Mouse (Mus musculus) hindbrain, embryonic 12.5 days (tissue): ENCODE results near the gene Ift27. TPM values are rescaled to one million over a fixed set of nuclear protein-coding genes. Genes with fewer than 3 reads are reported as not detected.

Experiments
- ATAC-seq: fragments of 200-750 bp; cut with Nextera tagmentation; 2 replicates; pipeline ENCODE4 v1.8.0; 2017; ENCODE audit warnings: moderate TSS enrichment; ENCODE audit not compliant: low FRiP score
- H3K27ac ChIP-seq: fragments of 300-500 bp; sonication (generic); 2 replicates; pipeline ENCODE4 v1.5.1; 2016; ENCODE audit warnings: mild to moderate bottlenecking
- H3K27me3 ChIP-seq: fragments of 300-500 bp; sonication (generic); 2 replicates; pipeline ENCODE4 v1.6.1; 2016; ENCODE audit warnings: mild to moderate bottlenecking
- H3K36me3 ChIP-seq: fragments of 300-500 bp; sonication (generic); 2 replicates; pipeline ENCODE4 v1.6.1; 2016; ENCODE audit warnings: mild to moderate bottlenecking
- H3K4me1 ChIP-seq: fragments of 300-500 bp; sonication (generic); 2 replicates; pipeline ENCODE4 v1.6.1; 2016
- H3K4me2 ChIP-seq: fragments of 300-500 bp; sonication (generic); replicated peaks from 2 replicates; pipeline ENCODE4 v1.6.1; 2016; ENCODE audit warnings: mild to moderate bottlenecking
- H3K4me3 ChIP-seq: fragments of 300-500 bp; sonication (generic); 2 replicates; pipeline ENCODE4 v1.5.1; 2016; ENCODE audit warnings: mild to moderate bottlenecking
- H3K9ac ChIP-seq: fragments of 300-500 bp; sonication (generic); 2 replicates; pipeline ENCODE4 v1.6.1; 2016; ENCODE audit warnings: mild to moderate bottlenecking, moderate library complexity
- H3K9me3 ChIP-seq: fragments of 300-500 bp; sonication (generic); replicated peaks from 2 replicates; pipeline ENCODE4 v1.6.1; 2016; ENCODE audit warnings: mild to moderate bottlenecking
- WGBS: fragments of 180-500 bp; shearing (Covaris S2); methylation state at CpG from one replicate; pipeline ENCODE4 v1.1.7; 2016; 5-methylcytosine and 5-hydroxymethylcytosine counted together
- polyA plus RNA-seq: library from polyadenylated mRNA; unstranded; fragments of >200 nt; fragmentation: Nextera tagmentation; extraction: Ambion mirVana; gene quantifications from 2 replicates; pipeline ENCODE4 v1.2.1, GENCODE M21; 2016

The Ift27 gene
- polyA plus RNA-seq, 1 experiment from 2014 or later, result 99.9 TPM

- H3K27ac ChIP-seq, result no peak overlapping the region
- H3K4me1 ChIP-seq, result peaks cover 24% of the 10 kb centered on the region
- WGBS, result 92% methylated on average over 15 of the region's 15 CpGs
- peaks cover 21% of the 10 kb centered on the region for H3K36me3 ChIP-seq
- no peaks in the 10 kb centered on the region for H3K27me3 ChIP-seq
- no peaks in the 10 kb centered on the region for H3K9me3 ChIP-seq
- H3K4me2 ChIP-seq, result no peak overlapping the region
- no peak for ATAC-seq
- H3K4me3 ChIP-seq, result no peak overlapping the region
- H3K9ac ChIP-seq, result no peak overlapping the region
Measured at GRCm38 (mm10) chr15:78170708-78171107, 3.2 kb downstream of the Ift27 start.

GRCm38 (mm10) chr15:78169566-78169965 lies 4.3 kb downstream of the Ift27 start:
- Histone ChIP-seq H3K27me3 (no peaks in the 10 kb centered on the region), H3K9me3 (no peaks in the 10 kb centered on the region), H3K27ac (no peak overlapping the region), H3K36me3 (peaks cover 24% of the 10 kb centered on the region), H3K4me1 (peaks cover 18% of the 10 kb centered on the region), H3K4me2 (no peak overlapping the region), H3K9ac (0 out of 2 replicates have a peak overlapping the region, but pooled peaks have one; percentile 8), H3K4me3 (no peak overlapping the region)
- ATAC-seq, result no peak
- 86% methylated on average over 11 of the region's 11 CpGs for WGBS

- Histone ChIP-seq H3K9me3 (no peaks in the 10 kb centered on the region), H3K36me3 (peaks cover 40% of the 10 kb centered on the region)
- ATAC-seq, result no peak
Measured at GRCm38 (mm10) chr15:78165292-78165691, 8.6 kb downstream of the Ift27 start.

DNA sequence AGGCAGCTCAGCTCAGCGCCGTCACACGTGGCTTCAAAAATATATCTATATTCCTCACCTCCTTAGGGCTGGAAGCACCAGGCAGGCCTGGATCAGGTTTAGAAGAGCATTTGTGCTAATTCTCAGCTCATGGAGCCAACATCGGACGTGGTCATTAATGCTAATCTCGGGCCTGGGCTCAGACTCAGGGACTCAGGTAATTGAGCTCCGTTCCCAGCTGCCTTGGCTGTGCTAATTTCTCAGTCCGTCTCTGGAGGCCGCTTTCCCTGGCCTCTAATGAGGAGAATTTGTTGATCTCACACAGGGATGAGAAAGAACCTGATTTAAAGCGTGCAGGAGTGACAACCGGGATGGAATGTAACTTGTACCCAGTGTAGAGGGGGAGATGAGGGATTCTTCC lies 9.4 kb downstream of the Ift27 start:
- H3K27me3 ChIP-seq, result no peaks in the 10 kb centered on the region
- peaks cover 40% of the 10 kb centered on the region for H3K36me3 ChIP-seq
- no peaks in the 10 kb centered on the region for H3K9me3 ChIP-seq
- H3K9ac ChIP-seq, result no peak overlapping the region
- H3K27ac ChIP-seq, result peak overlapping the region; percentile 31; the same call in 1 of the 2 replicates
- ATAC-seq, result no peak
- no peak overlapping the region for H3K4me2 ChIP-seq
- no peak overlapping the region for H3K4me3 ChIP-seq
- peaks cover 9% of the 10 kb centered on the region; the same call in 1 of the 2 replicates for H3K4me1 ChIP-seq
- 79% methylated on average over 11 of the region's 11 CpGs for WGBS

More at GRCm38 (mm10) chr15:78165292-78165691, 8.6 kb downstream of the Ift27 start:
- no peak overlapping the region for H3K4me2 ChIP-seq
- 92% methylated on average over 4 of the region's 4 CpGs for WGBS
- no peak overlapping the region for H3K27ac ChIP-seq
- peaks cover 9% of the 10 kb centered on the region; the same call in 1 of the 2 replicates for H3K4me1 ChIP-seq
- no peaks in the 10 kb centered on the region for H3K27me3 ChIP-seq
- no peak overlapping the region for H3K9ac ChIP-seq
- no peak overlapping the region for H3K4me3 ChIP-seq

GRCm38 (mm10) chr15:78161946-78162345 lies 12.0 kb downstream of the Ift27 start:
- Histone ChIP-seq H3K4me1 (peaks cover 9% of the 10 kb centered on the region; the same call in 1 of the 2 replicates), H3K9ac (no peak overlapping the region), H3K4me3 (no peak overlapping the region), H3K4me2 (no peak overlapping the region), H3K9me3 (no peaks in the 10 kb centered on the region), H3K27ac (no peak overlapping the region), H3K36me3 (peaks cover 39% of the 10 kb centered on the region), H3K27me3 (no peaks in the 10 kb centered on the region)
- 83% methylated on average over 9 of the region's 9 CpGs for WGBS
- ATAC-seq, result no peak

- H3K9ac ChIP-seq, result no peak overlapping the region
- no peaks in the 10 kb centered on the region for H3K27me3 ChIP-seq
- no peaks in the 10 kb centered on the region for H3K9me3 ChIP-seq
- WGBS, result 89% methylated on average over 5 of the region's 5 CpGs
- no peak overlapping the region for H3K4me3 ChIP-seq
- peaks cover 20% of the 10 kb centered on the region for H3K36me3 ChIP-seq
- no peak overlapping the region for H3K27ac ChIP-seq
- H3K4me1 ChIP-seq, result peaks cover 10% of the 10 kb centered on the region
- no peak overlapping the region for H3K4me2 ChIP-seq
- ATAC-seq, result no peak
Measured at GRCm38 (mm10) chr15:78158335-78158734, 15.6 kb downstream of the Ift27 start.

GRCm38 (mm10) chr15:78157824-78158223 lies 16.1 kb downstream of the Ift27 start:
- no peak overlapping the region for H3K4me2 ChIP-seq
- 76% methylated on average over 4 of the region's 4 CpGs for WGBS

DNA sequence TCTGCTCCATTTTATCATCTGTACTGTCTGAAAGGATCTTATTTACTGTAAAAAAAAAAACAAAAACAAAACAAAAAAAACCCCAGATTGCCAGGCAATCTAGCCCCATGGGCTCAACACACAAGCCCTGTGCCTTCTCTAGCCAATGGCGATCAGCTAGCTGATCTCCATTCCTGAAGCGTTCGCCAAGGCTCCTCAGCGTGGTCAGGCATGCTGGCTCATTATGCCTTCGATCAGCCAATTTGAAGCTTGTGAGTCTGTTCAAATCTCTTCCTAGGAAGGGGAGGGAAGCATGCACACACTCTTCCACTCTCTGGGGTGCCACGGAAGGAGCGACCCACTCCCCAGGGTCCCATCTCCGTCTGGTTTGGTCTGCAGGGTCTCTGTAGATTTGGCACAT lies 16.6 kb downstream of the Ift27 start:
- Histone ChIP-seq H3K9me3 (no peaks in the 10 kb centered on the region), H3K4me2 (no peak overlapping the region)
- WGBS, result 79% methylated on average over 8 of the region's 8 CpGs

More at GRCm38 (mm10) chr15:78157824-78158223, 16.1 kb downstream of the Ift27 start:
- Histone ChIP-seq H3K27me3 (no peaks in the 10 kb centered on the region), H3K4me3 (no peak overlapping the region), H3K9ac (no peak overlapping the region), H3K27ac (no peak overlapping the region), H3K9me3 (no peaks in the 10 kb centered on the region), H3K4me1 (peaks cover 15% of the 10 kb centered on the region), H3K36me3 (peaks cover 16% of the 10 kb centered on the region)
- no peak for ATAC-seq

GRCm38 (mm10) chr15:78155421-78155820 lies 18.5 kb downstream of the Ift27 start:
- Histone ChIP-seq H3K27ac (no peak overlapping the region), H3K27me3 (no peaks in the 10 kb centered on the region), H3K36me3 (0 out of 2 replicates have a peak, but pooled peaks cover 7% of the 10 kb centered on the region), H3K9ac (no peak overlapping the region), H3K4me2 (no peak overlapping the region), H3K4me3 (no peak overlapping the region), H3K9me3 (no peaks in the 10 kb centered on the region), H3K4me1 (peaks cover 10% of the 10 kb centered on the region; the same call in 1 of the 2 replicates)
- WGBS, result 89% methylated on average over 6 of the region's 6 CpGs
- ATAC-seq, result no peak

More for the DNA sequence above, 16.6 kb downstream of the Ift27 start:
- peaks cover 16% of the 10 kb centered on the region for H3K4me1 ChIP-seq
- no peak overlapping the region for H3K9ac ChIP-seq
- no peaks in the 10 kb centered on the region for H3K27me3 ChIP-seq
- H3K27ac ChIP-seq, result no peak overlapping the region
- ATAC-seq, result no peak
- peaks cover 13% of the 10 kb centered on the region; the same call in 1 of the 2 replicates for H3K36me3 ChIP-seq
- H3K4me3 ChIP-seq, result no peak overlapping the region

- 41% methylated on average over 11 of the region's 11 CpGs for WGBS
- no peak for ATAC-seq
- Histone ChIP-seq H3K4me3 (no peak overlapping the region), H3K27ac (no peak overlapping the region), H3K9me3 (no peaks in the 10 kb centered on the region), H3K4me1 (peaks cover 10% of the 10 kb centered on the region; the same call in 1 of the 2 replicates), H3K36me3 (no peaks in the 10 kb centered on the region), H3K9ac (no peak overlapping the region), H3K27me3 (no peaks in the 10 kb centered on the region; the same call in 1 of the 2 replicates), H3K4me2 (no peak overlapping the region)
Measured at GRCm38 (mm10) chr15:78153045-78153775, 20.7 kb downstream of the Ift27 start.

GRCm38 (mm10) chr15:78148565-78148964 lies 25.3 kb downstream of the Ift27 start:
- no peak overlapping the region for H3K4me3 ChIP-seq
- H3K4me2 ChIP-seq, result no peak overlapping the region
- H3K4me1 ChIP-seq, result peaks cover 16% of the 10 kb centered on the region
- WGBS, result 80% methylated on average over 7 of the region's 7 CpGs
- H3K9ac ChIP-seq, result no peak overlapping the region
- H3K27ac ChIP-seq, result no peak overlapping the region
- no peak for ATAC-seq
- H3K36me3 ChIP-seq, result no peaks in the 10 kb centered on the region
- no peaks in the 10 kb centered on the region for H3K9me3 ChIP-seq
- no peaks in the 10 kb centered on the region; the same call in none of the 2 replicates for H3K27me3 ChIP-seq

- no peak overlapping the region for H3K27ac ChIP-seq
- no peak overlapping the region for H3K4me3 ChIP-seq
- no peak for ATAC-seq
- no peaks in the 10 kb centered on the region for H3K36me3 ChIP-seq
- 45% methylated on average over 8 of the region's 8 CpGs for WGBS
- peaks cover 4% of the 10 kb centered on the region; the same call in 1 of the 2 replicates for H3K27me3 ChIP-seq
- no peak overlapping the region for H3K4me2 ChIP-seq
- no peaks in the 10 kb centered on the region for H3K4me1 ChIP-seq
- H3K9ac ChIP-seq, result no peak overlapping the region
- no peaks in the 10 kb centered on the region for H3K9me3 ChIP-seq
Measured at GRCm38 (mm10) chr15:78140226-78140625, 33.7 kb downstream of the Ift27 start.
